Mouse (Mus musculus) embryonic fibroblast, embryonic 13.5 days (primary cell): Measurements from ENCODE around the gene Endov. TPM values are rescaled to one million over a fixed set of nuclear protein-coding genes. Genes with fewer than 3 reads are reported as not detected.

Experiments used
- H3K27ac ChIP-seq: 2 replicates; pipeline ENCODE4 v1.5.1; 2012; ENCODE audit warnings: low read length, control low read depth, inconsistent platforms; ENCODE audit not compliant: insufficient read depth
- H3K4me1 ChIP-seq: 2 replicates; pipeline ENCODE4 v1.6.1; 2011; ENCODE audit warnings: low read length; ENCODE audit not compliant: control insufficient read depth, insufficient read depth
- H3K4me3 ChIP-seq: 2 replicates; pipeline ENCODE4 v1.5.1; 2011; ENCODE audit warnings: mild to moderate bottlenecking, control low read depth, low read length; ENCODE audit not compliant: insufficient read depth
- CTCF ChIP-seq: IDR thresholded peaks from 2 replicates; pipeline ENCODE4 v1.5.1; 2011; ENCODE audit warnings: mild to moderate bottlenecking, control low read depth, low read length, moderate library complexity, borderline replicate concordance; ENCODE audit not compliant: insufficient read depth
- POLR2A ChIP-seq: IDR thresholded peaks from 2 replicates; pipeline ENCODE4 v1.6.1; 2011; ENCODE audit warnings: low read depth, mild to moderate bottlenecking, control low read depth, low read length, moderate library complexity
- polyA plus RNA-seq: library from polyadenylated mRNA; stranded (reverse); fragments of >200 nt; gene quantifications from 2 replicates; pipeline ENCODE4 v1.2.4, GENCODE M21; 2011; ENCODE audit warnings: low read depth; ENCODE audit not compliant: missing spikeins, insufficient read length

Endov gene
- 9.7 and 15.2 TPM in 2 replicates for polyA plus RNA-seq

DNA sequence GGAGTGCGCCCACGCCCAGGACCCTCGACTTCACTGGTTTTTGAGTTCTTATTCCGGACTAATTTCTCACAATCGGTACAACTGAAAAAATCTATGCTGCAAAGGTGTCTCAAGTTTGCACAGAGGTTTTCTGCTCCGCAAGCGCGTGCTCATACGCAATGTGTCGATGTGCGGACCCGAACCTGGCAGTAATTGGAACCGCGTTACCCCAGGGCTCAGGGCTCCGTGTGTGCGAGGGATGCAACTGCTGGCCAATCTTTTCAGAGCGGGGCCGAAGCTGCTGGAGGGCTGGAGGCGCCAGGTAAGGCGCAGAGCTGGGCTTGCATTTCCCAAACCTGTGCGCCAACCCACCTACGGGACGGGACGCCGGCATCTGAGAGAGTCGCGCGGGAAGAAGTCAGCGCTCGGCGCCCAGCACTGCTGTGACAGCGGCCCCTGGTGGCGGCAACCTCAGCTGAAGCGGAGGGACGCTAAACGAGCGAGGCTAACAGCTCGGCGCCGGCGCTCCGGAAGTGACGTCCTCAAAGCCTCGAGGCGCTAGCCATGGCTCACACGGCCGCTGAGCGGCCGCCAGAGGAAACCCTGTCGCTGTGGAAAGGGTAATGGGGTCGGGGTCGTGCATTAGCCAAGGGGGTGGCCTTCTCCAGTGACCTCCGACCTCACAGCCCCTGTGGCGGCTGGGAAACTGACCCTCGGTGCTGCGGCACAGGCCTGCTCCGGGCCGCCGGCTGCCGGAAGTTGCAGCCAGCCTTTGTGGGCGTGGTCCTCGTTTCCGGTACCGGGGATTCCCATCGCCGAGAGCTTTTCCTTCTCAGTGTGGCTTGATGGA is at the start of gene Endov:
Endov (plus strand) TSS at position 487 of the 829 bp plus-strand sequence.
- H3K4me3 ChIP-seq: peak within 1 kb of the TSS; percentile 79
- TF ChIP-seq CTCF (peak; percentile 86), POLR2A (peak; percentile 71)
- H3K4me1 ChIP-seq: no peaks in the 10 kb centered on the region
- peak within 1 kb of the TSS; percentile 62 for H3K27ac ChIP-seq

DNA sequence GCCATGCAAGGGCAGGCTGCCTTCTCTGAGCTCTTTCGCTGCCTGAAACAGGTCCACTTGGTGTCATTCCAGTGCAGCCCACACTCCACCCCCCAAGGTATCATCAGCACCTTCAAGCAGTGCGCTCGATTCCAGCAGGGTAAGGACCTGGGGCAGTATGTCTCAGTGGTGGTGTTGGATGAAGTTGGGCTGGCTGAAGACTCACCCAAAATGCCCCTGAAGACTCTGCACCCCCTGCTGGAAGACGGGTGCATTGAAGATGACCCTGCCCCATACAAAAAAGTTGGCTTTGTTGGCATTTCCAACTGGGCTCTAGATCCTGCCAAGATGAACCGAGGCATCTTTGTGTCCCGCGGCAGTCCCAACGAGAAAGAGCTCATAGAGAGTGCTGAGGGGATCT is 48.9 kb upstream of the Endov start:
- Histone ChIP-seq H3K4me3 (no peak overlapping the region), H3K4me1 (no peaks in the 10 kb centered on the region), H3K27ac (no peak overlapping the region)
- TF ChIP-seq POLR2A: no peak
- TF ChIP-seq CTCF: no peak

DNA sequence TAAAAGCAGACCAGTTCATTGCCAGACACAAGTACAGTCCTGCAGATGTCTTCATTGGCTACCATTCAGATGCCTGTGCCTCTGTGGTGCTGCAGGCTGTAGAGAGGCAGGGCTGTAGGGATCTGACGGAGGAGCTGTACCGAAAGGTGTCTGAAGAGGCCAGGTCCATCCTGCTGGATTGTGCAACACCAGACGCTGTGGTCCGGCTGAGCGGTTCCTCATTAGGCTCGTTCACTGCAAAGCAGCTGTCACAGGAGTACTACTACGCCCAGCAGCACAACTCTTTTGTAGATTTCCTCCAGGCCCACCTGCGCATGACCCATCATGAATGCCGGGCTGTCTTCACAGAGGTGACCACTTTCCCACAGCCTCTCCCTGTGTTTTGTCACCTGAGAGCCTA is 47.7 kb upstream of the Endov start:
- no peak for TF ChIP-seq POLR2A
- no peak for TF ChIP-seq CTCF
- H3K27ac ChIP-seq: no peak overlapping the region
- no peak overlapping the region for H3K4me3 ChIP-seq
- H3K4me1 ChIP-seq: no peaks in the 10 kb centered on the region

DNA sequence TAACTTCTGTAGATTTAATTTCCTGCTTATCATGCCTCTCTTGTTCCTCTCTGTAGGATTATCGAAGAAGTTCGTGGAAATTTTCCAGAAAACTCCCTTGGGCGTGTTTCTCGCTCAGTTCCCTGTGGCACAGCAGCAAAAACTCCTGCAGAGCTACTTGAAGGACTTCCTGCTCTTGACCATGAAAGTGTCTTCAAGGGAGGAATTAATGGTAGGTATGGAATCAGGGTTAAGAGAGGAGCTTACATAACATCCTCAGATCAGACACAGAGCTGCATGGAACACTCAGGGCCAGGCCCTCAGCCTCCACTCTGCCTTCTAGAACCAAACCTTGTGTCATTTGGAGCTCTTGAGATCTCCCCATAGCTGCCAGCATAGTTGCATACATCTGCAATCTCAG is 35.0 kb upstream of the Endov start:
- TF ChIP-seq CTCF: no peak
- no peak for TF ChIP-seq POLR2A
- H3K4me3 ChIP-seq: no peak overlapping the region
- no peak overlapping the region for H3K27ac ChIP-seq

DNA sequence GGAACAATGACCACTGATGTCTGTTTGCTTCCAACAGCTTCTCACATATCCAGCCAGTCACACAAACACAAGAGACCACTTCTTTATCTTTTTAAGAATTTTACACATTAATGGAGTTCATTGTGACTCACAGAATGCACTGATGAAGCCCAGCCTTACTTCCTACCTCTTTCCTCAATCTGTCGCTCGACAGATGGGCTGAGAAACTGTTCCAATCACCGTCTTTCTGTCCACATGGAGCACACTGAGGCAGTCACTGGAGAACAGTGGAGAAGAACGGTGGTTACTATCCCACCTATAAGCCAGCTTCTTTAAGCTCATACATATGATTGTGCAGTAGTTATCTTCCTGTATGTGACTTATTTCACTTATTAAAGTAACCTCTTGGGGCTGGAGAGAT is 13.3 kb upstream of the Endov start:
- Histone ChIP-seq H3K4me3 (no peak overlapping the region), H3K27ac (no peak overlapping the region), H3K4me1 (no peaks in the 10 kb centered on the region)
- TF ChIP-seq CTCF: no peak
- no peak for TF ChIP-seq POLR2A

More for the DNA sequence above, 35.0 kb upstream of the Endov start:
- no peaks in the 10 kb centered on the region for H3K4me1 ChIP-seq

DNA sequence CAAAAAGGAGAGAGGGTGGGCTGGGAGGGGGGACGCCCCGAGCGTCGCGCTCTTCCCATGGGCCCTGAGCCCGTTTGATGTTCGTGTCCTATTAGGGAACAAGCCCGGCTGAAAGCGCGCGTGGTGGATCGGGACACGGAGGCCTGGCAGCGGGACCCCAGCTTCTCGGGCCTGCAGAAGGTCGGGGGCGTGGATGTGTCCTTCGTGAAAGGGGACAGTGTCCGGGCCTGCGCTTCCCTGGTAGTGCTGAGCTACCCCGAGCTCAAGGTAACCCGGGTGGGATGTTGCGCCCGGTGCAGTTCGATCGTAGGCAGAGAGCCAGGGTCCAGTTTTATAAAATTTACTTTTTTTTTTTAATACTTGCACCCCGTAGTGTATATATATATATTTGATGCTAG is 542 bp downstream of the Endov start:
- no peak overlapping the region for H3K27ac ChIP-seq
- H3K4me1 ChIP-seq: no peaks in the 10 kb centered on the region
- no peak for TF ChIP-seq CTCF
- no peak; the same call in 1 of the 2 replicates for TF ChIP-seq POLR2A
- peak overlapping the region; percentile 73 for H3K4me3 ChIP-seq

DNA sequence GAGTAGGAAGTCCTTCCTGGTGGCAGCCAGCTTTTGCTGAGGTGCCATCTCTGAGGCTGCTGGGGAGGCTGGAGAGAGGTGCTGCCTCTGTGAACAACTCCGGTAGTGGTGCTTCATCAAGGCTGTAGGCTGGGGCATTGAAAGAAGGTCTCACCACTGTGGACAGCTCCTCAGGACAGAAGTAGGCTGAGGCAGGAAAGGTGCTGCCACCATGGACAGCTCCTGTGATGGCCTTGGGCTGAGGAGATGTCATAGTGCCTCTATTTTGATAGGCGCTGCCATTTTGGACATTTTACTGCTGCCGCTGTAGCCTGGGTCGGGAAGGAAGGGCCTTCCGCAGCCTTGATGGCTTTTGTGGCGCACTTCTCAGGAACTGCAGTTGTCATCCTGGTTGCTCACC is 1.7 kb downstream of the Endov start:
- no peaks in the 10 kb centered on the region for H3K4me1 ChIP-seq
- no peak overlapping the region for H3K27ac ChIP-seq
- TF ChIP-seq CTCF (no peak), POLR2A (no peak)
- no peak overlapping the region for H3K4me3 ChIP-seq

DNA sequence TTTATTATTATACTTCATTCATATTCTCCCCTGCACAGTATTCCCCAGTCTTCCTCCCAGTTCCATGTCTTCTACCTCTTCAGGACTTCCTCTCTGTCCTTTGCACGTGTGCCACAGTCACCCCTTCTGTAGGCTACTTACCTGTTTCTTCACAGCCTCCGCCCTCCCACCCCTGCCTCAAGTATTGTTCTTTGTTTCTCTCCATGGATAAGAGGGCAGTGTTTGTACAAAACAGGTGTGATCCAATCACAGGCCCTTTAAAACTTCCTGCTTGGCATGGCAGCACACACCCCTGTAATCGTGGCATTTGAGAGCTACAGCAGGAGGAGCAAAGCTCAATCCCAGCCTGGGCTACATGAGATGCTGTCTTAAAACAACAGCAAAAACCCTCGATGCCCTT is 2.4 kb downstream of the Endov start:
- Histone ChIP-seq H3K4me3 (no peak overlapping the region), H3K27ac (no peak overlapping the region), H3K4me1 (no peaks in the 10 kb centered on the region)
- TF ChIP-seq POLR2A (no peak), CTCF (no peak)

DNA sequence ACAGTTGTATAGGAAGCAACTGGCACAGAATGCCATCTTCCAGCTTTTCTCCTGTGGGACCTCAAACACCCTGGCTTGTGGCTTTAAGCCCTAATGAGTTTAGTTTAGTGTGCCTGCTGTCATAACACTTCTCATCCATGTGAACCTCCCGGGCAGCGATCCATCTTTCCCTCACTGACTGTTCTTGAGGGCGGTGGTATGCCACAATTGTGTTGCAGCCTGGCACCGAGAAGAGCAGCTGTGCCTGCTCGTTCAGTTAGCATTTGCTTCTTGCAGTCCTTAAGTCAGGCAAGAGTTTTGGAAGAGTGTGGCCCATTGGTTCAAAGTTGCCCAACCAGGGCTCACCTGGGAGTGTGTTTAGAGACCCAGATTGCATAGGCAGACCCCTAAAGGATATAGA is 5.0 kb downstream of the Endov start:
- TF ChIP-seq CTCF (no peak), POLR2A (no peak)
- H3K4me1 ChIP-seq: no peaks in the 10 kb centered on the region
- H3K4me3 ChIP-seq: no peak overlapping the region
- no peak overlapping the region for H3K27ac ChIP-seq

DNA sequence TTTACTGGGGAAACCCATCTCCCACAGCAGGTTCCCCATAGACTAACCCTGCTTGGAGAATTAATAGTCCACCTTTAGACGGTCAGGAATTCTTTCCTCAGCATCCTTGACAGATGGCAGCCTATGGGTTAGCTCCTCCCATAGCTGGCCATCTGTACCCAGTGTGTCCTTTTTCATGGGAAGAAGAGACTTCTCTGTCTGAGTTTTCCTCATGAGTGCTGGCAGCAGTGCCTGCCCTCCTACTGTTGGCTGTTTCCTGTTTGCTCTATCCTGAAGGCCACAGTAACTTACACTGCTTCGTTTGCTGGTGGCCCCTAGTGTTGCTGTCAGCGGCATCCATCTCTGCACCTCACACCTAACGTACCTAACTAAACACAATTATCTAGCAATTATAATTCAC is 6.3 kb downstream of the Endov start:
- H3K4me3 ChIP-seq: no peak overlapping the region
- TF ChIP-seq CTCF (no peak), POLR2A (no peak)
- no peaks in the 10 kb centered on the region for H3K4me1 ChIP-seq
- no peak overlapping the region for H3K27ac ChIP-seq

DNA sequence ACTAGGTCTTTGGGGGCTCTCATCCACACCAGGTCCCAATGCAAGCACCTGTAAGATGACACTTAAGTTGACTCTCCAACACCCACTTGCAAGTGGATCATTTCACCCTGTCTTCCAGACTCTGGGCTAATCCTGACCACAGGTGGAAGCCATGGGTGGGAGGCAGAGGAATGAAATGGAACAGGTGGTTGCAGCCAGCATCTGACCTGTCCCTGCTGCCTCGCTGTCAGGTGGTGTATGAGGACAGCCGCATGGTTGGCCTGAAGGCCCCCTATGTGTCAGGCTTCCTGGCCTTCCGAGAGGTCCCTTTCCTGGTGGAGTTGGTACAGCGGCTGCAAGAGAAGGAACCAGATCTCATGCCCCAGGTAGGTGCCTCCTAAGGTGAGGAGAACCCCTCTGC is 8.2 kb downstream of the Endov start:
- H3K27ac ChIP-seq: no peak overlapping the region
- H3K4me1 ChIP-seq: no peaks in the 10 kb centered on the region
- TF ChIP-seq CTCF (no peak), POLR2A (no peak)
- no peak overlapping the region for H3K4me3 ChIP-seq
